Mouse (Mus musculus): ENCODE results near the gene Herpud2.

Herpud2 gene

DNA sequence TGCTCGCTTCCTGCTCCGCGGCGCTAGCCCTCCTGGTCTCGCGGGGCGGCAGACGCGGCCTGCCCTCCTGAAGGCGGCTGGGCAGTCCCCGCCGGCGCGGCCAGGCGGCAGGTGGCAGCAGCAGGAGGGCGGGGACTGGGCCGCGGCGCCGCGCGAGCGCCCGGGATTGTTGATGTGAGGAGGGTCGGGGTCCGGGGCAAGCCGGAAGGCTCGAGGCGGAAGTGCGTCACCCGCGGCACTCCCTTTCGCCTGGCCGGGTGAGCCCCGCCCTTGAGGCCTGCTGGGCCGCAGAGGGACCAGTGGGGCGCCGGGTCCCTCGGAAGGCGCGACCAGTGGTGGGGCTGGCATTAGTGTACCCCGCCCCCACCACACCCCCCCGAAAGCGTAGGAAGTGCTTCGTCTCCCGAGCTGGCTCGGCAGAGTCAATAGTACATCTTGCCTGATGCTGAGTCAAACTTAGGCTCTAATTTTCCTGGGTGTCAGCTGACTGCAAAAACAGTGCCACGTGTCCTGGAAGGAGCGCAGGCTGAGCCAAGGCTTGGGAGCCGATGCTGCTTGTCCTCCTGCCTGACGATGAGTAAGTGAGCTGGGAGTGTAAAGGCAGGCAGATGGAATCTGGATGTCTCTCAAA is at the start of gene Herpud2:
Herpud2 (minus strand) TSS at position 210 of the 631 bp plus-strand sequence.
- in situ Hi-C loops (cut with MboI, MseI): loop anchor here (10.0 to 25.0 kb wide), 3 partner anchors 161 to 433 kb away; partner anchors contain the start of gene Eepd1

- in situ Hi-C loops (cut with MboI, MseI): loop anchor here (5.0 kb wide), 1 partner anchor 41 kb away; no protein-coding TSS in a partner anchor
Observed at GRCm38 (mm10) chr9:25200987-25201386, 49.4 kb upstream of the Herpud2 start.

GRCm38 (mm10) chr9:25200148-25200547 is 48.5 kb upstream of the Herpud2 start:
- in situ Hi-C loops (cut with MboI, MseI): loop anchor here (5.0 kb wide), 1 partner anchor 42 kb away; no protein-coding TSS in a partner anchor

DNA sequence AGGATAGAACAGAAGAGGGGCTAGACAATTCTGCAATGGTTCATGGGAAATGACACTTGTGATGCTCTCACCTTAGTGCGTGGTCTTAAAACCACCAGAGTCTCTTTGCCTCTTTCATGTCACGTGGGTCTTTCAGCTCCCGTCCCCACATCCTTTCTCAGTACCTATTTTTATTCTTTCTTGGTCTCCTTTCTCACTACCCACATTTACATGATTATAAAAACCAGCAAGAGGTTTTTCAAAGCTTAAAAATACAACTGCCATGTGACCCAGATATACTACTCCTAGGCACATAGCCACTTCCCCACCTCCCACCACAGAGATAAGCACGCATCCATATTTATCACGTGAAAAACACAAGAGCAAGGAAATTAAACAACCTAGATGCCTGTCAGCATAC is 45.1 kb upstream of the Herpud2 start:
- in situ Hi-C loops (cut with MboI, MseI): loop anchor here (10.0 to 25.0 kb wide), 2 partner anchors 684 to 1788 kb away; partner anchors contain the start of gene Dpy19l1

GRCm38 (mm10) chr9:25191612-25192011 is 40.0 kb upstream of the Herpud2 start:
- in situ Hi-C loops (cut with MboI, MseI): loop anchor here (10.0 to 25.0 kb wide), 2 partner anchors 679 to 1793 kb away; partner anchors contain the start of gene Dpy19l1

- in situ Hi-C loops (cut with MboI, MseI): loop anchor here (25.0 kb wide), 1 partner anchor 674 kb away; the partner anchor contains the start of gene Dpy19l1
Observed at GRCm38 (mm10) chr9:25186501-25186900, 34.9 kb upstream of the Herpud2 start.

DNA sequence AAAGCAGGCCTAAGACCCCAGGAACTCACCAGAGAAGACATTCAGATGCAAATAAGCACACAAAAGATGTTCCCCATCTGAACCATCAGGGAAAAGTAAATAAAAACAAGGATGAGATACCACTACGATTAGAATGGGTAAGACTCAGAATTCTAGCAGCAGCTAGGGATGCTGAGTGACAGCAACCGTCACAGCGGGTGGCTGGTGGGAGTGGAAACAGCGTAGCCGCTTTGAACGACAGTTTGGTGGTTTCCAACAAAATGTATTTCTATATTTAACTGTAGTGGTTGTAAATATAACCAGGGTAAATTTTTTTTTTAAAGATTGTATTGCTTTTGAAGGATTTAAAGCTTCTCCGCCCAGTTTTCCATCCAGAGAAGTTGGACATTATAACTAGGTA is 34.2 kb upstream of the Herpud2 start:
- in situ Hi-C loops (cut with MboI, MseI): loop anchor here (25.0 kb wide), 1 partner anchor 674 kb away; the partner anchor contains the start of gene Dpy19l1

DNA sequence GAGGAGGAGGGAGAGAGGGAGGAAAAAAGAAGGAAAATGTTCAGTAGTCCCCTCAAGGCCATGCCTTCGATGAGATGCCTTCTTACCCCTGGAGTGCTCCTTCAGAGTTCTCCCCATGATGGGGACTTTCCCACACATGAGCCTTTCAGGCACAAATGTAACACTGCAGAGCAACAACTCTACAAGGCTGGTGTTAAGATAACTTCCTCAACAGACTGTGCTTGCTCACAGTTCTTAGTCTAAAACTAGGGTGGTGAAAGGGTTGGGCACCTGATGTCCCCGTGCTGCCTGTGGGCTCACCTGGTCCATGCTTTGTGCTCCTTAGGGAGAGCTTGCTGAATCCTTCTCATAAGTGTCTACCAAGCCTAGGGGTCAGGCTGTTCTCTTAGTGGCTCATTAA is 33.0 kb upstream of the Herpud2 start:
- in situ Hi-C loops (cut with MboI, MseI): loop anchor here (25.0 kb wide), 1 partner anchor 672 kb away; the partner anchor contains the start of gene Dpy19l1

- in situ Hi-C loops (cut with MboI, MseI): loop anchor here (25.0 kb wide), 1 partner anchor 666 kb away; the partner anchor contains the start of gene Dpy19l1
Observed at GRCm38 (mm10) chr9:25178066-25178465, 26.4 kb upstream of the Herpud2 start.

DNA sequence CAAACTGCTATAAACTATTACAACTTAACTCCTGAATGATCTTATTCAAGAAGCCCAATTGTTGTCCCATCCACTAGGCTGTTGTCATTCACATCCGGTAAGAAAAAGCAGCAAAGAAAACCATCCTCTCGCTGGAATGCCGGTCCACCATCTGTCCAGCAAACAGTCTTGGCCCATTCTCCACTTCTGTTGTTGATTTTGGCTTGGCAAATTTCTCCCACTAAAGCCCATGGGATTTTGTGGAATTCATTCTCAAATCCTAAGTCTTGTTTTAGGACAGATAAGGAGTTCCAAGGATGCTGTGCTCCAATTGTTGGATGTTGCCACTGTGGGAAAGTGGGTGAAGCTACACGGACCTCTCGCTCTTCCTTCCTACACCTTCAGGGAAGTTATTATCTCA is 25.6 kb upstream of the Herpud2 start:
- in situ Hi-C loops (cut with MboI, MseI): loop anchor here (25.0 kb wide), 1 partner anchor 665 kb away; the partner anchor contains the start of gene Dpy19l1

- in situ Hi-C loops (cut with MboI, MseI): loop anchor here (25.0 kb wide), 1 partner anchor 664 kb away; the partner anchor contains the start of gene Dpy19l1
Observed at GRCm38 (mm10) chr9:25176562-25176961, 24.9 kb upstream of the Herpud2 start.

- in situ Hi-C loops (cut with MboI, MseI): loop anchor here (25.0 kb wide), 1 partner anchor 664 kb away; the partner anchor contains the start of gene Dpy19l1
Observed at GRCm38 (mm10) chr9:25175978-25176377, 24.4 kb upstream of the Herpud2 start.

DNA sequence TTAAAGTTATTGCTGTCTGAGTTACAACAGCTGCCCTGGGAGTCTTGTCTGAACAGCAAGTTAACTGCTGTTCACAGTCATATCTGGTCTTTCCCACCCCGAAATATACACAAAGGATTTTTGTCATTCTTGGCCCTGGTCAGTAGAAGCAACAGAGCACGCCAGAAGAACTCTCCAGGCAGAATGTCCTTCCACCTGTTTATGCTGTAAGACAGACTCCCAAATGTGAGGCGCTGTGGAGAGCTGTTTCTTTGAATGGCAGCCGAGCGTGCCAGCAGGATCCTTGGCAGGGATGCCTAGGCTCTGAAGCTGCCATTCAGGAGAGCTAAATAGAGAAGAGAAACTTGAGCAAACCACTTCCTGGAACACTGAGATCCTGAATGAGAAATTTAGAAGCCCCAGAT is 23.4 kb upstream of the Herpud2 start:
- in situ Hi-C loops (cut with MboI, MseI): loop anchor here (25.0 kb wide), 1 partner anchor 663 kb away; the partner anchor contains the start of gene Dpy19l1

DNA sequence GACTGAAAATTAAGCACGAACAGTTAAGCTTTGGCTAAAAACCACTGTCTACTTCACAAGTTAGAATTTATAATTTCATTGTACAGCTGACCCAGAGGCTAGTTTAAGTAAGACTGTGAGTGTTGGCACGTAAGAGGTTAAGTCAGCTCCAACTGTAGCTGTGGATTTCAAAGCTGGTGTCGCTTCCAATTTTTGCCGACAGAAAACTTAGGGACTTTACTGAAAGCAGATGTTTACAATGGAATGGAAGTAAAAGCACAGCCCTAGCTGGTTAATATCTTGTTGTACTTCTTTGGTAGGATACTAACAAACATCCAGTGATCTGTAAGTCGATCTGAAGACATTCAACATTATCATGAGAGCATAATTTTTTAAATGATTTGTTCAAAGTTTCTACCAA is 23.0 kb upstream of the Herpud2 start:
- in situ Hi-C loops (cut with MboI, MseI): loop anchor here (25.0 kb wide), 3 partner anchors 138 to 662 kb away; partner anchors contain the start of genes Dpy19l1 and Eepd1

DNA sequence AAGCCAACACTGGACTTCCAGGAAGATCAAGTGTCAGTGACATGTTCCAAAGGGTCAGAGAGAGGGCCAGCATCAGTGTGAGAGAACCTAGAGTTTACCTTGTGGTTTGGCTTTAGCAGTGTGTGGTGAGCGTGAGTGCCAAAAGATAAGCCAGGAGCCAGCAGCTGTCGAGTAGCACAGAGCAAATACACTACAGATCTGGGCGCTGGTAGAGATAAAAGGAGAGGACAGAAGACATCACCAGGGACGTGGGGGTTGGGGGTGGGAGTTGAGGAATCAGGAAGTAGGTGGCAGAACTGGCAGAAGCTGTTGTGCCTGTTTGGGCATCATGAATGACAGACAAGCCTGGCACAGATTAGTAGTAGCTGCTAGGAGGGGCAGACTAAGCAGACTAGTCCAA is 21.6 kb upstream of the Herpud2 start:
- in situ Hi-C loops (cut with MboI, MseI): loop anchor here (25.0 kb wide), 2 partner anchors 139 to 314 kb away; partner anchors contain the start of gene Eepd1

GRCm38 (mm10) chr9:25169626-25170025 is 18.0 kb upstream of the Herpud2 start:
- in situ Hi-C loops (cut with MboI, MseI): loop anchor here (25.0 kb wide), 2 partner anchors 143 to 318 kb away; partner anchors contain the start of gene Eepd1

GRCm38 (mm10) chr9:25167458-25168084 is 16.0 kb upstream of the Herpud2 start:
- in situ Hi-C loops (cut with MboI, MseI): loop anchor here (25.0 kb wide), 2 partner anchors 145 to 320 kb away; partner anchors contain the start of gene Eepd1

GRCm38 (mm10) chr9:25158218-25158617 is 6.6 kb upstream of the Herpud2 start:
- in situ Hi-C loops (cut with MboI, MseI): loop anchor here (10.0 to 25.0 kb wide), 3 partner anchors 154 to 427 kb away; partner anchors contain the start of gene Eepd1

DNA sequence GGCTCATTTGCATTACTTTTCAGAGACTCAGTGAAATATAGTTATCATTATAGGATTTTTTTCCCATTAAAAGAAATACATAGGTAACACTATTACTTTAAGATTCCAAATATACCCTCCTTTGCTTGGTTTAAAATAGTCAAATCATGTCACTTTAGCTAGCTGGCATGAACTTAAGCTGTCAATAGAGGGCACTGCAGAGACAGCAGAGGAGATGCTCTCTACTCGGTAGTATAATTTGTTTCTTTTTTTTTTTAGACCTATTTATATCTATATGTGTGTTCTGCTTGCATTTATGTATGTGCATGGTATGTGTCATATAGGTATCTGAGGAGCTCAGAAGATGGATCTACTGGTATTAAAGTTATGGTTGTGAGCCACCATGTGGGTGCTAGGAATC is 4.8 kb upstream of the Herpud2 start:
- in situ Hi-C loops (cut with MboI, MseI): loop anchor here (10.0 to 25.0 kb wide), 3 partner anchors 156 to 428 kb away; partner anchors contain the start of gene Eepd1

DNA sequence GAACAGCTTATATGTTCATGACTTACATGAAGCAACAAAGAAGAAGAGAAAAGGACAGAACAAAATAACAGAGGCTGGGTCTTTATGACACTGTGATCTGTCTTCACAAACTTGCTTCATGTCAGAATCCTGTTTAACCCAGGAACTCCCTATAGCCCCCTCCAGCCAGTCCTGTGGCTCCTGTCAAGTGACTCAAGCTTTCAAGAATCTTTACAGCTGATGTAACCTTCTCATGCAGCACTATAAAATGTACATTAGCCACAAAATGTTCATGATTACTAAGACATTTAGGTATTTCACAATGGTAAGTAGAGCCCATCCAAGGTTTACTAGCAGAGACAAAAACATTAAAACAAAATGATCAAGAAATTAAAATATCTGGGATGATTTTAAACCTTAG is 1.4 kb upstream of the Herpud2 start:
- in situ Hi-C loops (cut with MboI, MseI): loop anchor here (10.0 to 25.0 kb wide), 3 partner anchors 159 to 432 kb away; partner anchors contain the start of gene Eepd1

DNA sequence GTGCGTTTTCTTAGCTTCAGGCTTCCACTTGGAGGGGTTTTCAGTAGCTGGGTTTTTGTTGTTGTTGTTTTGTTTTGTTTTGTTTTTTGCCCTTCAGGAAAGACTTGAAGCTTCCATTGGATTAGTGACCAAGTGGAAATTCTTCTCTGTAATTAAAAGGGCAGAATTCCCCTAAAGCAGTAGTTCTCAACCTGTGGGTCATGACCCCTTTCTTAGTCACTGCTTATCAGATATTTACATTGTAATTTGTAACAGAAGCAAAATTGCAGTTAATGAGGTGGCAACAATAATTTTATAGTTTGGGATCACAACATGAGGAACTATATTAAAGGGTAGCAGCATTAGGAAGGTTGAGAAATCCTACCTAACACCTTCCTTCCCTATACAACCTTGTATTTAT is 837 bp upstream of the Herpud2 start:
- in situ Hi-C loops (cut with MboI, MseI): loop anchor here (10.0 to 25.0 kb wide), 3 partner anchors 160 to 432 kb away; partner anchors contain the start of gene Eepd1
